Mouse (Mus musculus): Measurements from ENCODE around the gene Lnpk.

Gene Lnpk

DNA sequence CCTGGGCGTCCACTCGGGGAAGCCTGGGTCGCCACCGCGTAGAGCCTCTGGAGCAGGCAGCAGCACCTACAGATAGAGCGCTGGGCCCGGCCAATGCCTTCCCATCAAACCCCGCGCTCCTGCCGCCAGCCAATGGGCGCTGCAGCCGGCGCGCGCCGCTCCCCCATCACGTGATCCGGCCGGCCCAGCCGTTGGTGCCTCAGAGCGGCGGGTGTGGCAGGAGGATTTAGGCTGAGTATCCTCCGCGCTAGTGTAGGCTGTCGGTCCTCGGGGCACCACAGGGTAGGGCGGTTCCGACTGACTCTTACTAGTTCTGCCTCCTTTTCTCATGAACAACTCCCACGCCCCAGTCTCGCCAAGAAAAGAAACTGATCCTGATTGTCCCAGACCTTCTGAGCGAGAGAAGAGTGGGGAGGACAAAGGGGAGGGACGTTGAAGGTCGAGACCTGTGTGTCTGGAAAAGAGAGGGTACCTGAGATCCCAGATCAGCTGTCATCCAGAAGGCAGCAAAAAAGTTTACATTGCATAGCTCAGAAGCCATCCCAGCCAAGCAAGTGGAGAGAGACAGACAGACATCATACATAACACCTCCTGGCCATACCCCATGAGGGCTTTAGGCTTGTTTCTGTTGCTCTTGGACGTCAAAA lies at the start of gene Lnpk:
TSS of gene Lnpk (minus strand) at position 593 of the 647 bp plus-strand sequence.
- peak; percentile 80 to 87 for DNase-seq (ENCODE audit: low spot score in 2 of 2)

DNA sequence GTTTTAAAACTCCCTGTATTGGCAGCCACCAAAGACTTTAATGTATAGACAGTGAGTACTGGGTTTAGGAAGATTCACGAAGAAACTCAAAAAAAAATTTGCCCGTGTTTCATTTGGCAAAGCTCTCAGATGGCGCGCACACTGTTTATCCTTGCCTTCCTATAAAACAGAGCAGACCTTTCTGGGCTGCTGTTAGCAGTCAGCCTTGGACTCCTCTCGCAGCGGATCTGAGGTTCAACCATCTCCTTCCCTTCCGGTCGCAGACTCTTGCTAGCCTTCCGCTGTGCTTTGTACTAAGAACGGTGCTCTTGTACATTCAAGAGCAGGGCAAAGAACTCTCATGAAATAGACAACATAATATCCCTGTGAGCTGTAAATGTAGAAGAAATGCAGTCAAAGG lies 41.1 kb upstream of the Lnpk start:
- DNase-seq (ENCODE audit: low spot score in 2 of 2), result no peak

DNA sequence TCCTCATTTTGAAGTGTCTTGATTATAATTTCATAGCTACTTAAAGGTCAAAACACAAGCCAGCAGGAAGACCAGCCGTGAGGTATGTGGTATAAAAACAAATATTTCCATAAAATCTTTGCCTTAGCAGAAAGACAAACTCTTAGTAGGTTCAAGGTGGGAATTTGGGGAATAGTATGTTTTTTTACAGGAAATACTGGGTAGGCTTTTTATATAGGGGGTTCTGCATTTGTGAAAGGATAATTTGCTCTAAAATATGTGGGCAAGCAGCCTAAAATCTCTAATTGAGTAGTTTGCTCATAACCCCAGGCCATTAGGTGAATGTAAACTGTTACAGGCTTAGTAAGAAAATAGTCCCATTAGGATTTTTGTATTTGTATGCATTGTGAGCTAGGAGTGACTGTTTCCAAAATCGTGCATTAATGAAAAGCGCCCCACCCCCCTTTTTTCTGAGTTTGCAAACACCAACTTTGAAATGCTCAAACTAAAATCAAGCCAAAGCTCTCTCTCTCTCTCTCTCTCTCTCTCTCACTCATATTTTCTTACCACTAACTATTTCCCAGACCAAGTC lies 40.5 kb upstream of the Lnpk start:
- DNase-seq (ENCODE audit: low spot score in 2 of 2), result no peak

DNA sequence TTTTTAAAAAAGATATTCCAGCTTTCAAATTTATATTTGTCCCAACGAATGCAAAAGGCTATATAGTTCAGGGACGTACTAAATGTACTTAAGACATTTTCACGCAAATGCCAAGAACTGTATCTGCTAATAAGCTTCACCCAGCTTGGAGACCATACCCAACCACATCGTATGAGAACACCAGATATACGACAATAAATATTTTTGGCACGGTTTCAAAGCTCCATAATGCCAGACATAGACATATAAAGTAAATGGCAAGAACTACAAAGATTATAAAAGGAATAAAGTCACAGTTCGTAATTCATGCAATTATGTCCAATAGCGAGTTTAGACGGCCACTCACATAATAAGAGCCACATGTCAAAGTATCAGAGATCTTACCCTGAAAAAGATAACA lies 38.5 kb upstream of the Lnpk start:
- no peak for DNase-seq (ENCODE audit: low spot score in 2 of 2)

DNA sequence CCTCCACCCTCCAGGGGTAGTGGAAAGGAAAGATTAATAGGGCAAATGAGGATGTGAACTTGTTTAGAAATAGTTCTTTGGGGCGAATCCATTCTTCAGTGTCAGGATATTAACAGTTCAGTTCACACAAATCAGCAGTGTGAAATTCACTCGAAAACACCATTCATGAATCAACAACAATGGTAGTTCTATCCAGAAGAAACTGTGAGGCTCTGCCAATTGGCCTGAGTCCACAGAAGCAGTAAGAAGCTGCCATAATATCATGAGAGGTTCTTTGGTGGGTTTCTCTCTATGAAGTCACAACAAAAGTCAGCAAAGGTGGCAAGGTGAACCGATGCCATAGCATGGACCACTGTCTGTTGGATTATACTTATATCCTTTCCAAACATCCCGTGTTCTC lies 32.2 kb upstream of the Lnpk start:
- no peak for DNase-seq (ENCODE audit: low spot score in 2 of 2)

DNA sequence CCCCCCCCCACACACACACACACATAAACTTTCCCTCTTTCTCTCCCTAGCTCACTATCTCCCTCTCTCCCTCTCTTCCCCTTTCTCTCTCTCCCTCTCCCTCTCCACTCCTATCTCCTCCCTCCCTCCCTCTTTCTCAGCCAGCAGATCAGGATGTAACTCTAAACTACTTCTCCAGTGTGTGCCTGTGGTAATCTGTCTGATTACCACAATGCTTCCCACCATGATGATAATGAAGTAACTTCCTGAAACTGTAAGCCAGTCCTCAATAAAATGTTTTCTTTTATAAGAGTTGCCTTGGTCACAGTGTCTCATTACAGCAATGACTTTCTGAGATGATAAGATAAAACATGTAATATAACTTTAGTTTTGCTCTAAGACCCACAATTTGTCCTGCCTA lies 30.1 kb upstream of the Lnpk start:
- DNase-seq (ENCODE audit: low spot score in 2 of 2), result no peak

DNA sequence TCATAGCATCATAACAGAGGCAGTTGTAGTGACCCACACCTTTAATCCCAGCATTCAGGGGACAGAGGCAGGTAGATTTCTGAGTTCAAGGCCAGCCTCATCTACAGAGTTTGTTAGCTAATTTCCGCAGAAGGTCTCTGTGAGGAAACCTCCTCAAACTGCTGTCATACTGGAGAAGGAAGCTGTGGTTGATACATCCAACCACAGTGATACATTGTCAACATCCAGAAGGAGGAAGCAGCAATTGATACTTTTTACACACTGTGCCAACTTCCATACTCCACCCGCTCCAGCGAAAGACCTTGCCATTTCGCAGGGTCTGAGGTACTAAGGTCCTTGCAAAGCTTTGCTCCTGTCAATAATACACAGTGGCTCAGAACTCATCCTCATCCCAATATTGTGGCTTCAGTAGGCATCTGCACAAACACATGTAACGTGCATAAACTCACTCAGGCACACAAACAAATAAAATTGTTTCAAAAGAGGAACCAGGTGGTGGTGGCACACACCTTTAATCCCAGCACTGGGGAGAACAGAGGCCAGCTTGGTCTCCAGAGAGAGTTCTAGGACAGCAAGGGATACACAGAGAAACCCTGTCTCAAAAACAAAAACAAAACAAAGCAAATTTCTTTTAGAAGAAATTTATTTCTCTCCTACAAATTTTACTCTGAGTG lies 27.0 kb upstream of the Lnpk start:
- no peak for DNase-seq (ENCODE audit: low spot score in 2 of 2)

DNA sequence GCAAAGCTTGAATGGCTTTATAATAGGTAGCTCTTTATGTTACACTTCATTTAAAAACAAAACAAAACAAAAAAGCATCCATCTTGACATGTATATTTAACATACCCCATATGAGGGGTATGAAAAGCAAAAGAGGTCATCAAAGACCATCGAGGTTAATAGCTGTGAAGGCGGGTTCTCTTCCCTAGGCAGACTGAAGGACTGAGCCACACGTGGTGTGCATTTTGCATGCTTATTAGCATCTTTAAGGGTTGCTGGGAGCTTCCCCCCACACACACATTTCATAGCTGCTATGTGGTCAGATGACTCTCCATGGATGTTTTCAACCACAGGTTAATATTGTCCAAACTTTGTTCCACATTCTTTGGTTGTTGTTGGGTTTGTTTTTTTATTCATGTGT lies 24.8 kb upstream of the Lnpk start:
- DNase-seq (ENCODE audit: low spot score in 2 of 2), result no peak

DNA sequence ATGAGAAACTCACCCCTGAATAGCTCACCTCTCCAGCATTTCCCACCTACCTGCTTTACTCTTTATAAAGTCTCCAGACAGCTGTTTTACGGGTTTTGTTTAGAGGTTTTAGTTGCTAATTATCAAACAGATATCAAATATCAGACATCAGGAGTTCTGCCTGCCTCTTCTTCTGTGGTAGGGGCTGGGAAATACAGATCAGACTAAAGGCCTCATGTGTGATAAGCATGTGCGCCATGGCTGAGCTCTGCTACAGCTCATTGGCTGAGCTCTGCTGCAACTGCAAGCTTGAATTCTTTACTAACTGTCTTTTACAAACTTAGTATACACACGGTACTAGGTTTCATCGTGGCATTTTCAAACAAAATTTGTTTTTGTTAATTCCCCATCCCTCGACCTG lies 23.2 kb upstream of the Lnpk start:
- DNase-seq (ENCODE audit: low spot score in 2 of 2), result no peak

DNA sequence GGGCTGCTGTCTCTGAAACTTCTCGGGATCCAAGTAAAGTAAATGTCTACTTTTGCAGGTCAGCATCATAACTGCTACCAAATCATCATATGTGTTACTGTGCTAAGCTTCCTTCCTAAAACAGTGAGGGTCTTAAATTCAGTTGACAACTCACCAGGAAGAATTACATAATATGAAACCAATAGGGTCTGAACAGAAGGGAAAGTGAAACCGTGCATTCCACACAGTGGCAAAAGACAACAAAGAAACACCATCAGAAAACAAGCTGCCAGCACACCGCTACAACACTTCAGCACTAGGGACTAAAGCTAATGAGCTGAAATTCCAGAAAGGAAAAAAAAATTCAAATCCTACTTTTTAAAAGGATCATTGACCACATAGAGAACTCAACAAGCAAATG lies 17.9 kb upstream of the Lnpk start:
- no peak for DNase-seq (ENCODE audit: low spot score in 2 of 2)

DNA sequence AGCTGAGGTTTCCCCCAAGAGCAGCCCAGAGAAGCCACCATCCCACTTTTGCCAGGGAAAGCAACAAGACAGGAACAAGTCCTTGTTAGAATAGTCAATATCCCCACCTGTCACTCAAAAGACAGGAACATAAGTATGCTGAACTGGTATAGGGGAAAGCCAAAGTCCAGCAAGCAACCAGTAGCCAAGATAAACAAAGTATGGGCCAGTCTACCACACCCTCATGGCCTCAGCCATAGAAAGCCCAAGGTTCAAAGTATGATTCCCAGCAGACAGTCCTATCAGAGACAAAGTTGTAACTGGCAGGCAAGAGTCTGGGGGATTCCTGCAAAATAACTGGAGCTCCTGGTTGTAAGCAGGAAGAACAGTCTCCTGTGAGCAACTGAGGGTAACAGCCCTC lies 16.9 kb upstream of the Lnpk start:
- no peak for DNase-seq (ENCODE audit: low spot score in 2 of 2)

DNA sequence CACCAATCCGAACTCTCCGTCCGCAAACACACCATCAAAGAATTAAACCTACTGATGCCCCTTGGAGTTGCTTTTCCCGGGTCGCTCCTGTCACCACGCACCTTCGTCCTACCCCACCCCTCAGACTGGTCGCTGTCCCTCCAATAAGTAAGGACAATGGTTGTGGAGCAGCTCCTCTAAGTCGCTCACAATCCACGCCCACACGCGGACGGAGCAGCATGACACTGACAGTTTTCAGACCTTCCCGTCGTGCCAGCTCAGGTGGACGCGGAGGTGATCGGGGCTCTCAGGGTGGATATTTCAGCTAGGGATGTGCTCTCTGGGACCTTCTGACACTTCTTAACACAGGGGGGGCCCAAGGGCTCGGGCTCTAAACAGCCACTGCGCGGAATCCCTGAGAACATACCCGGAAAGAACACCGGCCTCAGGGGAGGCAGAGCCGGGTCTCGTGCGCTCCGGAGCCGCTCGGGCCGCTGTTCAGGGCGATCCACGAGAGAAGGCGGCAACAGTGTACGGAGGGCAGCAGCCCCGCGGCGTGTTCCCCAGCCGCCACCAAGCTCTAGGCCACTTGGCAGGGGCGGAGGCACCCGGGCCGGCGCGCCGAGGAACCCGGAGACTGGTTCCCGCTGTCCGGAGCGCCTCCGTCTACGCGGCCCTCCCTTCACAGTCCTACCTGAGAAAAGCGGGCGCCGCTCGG lies 941 bp downstream of the Lnpk start:
- DNase-seq (ENCODE audit: low spot score in 2 of 2), result peak; percentile 3 to 5

DNA sequence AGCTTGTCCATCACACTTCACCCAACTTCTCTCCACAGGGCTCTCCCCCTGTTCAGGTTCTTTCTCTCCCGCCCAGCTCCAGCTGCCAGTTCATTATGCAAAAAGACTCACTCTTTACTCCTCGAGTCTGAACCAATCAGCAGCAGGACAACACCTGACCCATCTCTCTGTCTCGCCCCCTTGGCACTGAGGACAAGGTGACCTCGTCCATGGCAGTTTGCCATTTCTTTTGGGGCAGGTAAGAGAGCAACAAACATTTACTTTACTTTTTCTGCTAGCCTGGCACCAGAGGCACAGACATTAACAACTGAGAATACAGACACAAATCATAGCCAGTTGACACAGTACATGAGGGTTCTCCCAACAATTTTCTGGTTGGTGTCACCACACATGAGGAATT lies 8.8 kb downstream of the Lnpk start:
- no peak for DNase-seq (ENCODE audit: low spot score in 2 of 2)

DNA sequence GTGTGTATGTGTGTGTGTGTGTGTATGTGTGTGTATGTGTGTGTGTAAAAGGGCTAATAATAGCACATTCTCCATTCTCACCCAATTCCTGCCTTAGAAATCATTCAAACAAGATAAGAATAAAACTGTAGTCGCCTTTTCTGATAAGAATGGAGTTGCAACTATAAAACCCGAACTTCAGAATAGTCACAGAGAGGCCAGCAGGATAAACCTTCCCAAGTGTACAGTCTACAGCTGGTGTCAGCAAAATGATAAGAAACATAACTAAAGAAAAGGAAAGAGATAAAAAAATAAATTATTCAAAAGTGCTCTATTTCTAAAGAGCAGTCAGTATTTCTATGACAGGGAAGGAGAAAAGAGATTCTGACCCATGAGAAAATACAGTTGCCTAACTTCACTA lies 19.4 kb downstream of the Lnpk start:
- DNase-seq (ENCODE audit: low spot score in 2 of 2), result no peak

DNA sequence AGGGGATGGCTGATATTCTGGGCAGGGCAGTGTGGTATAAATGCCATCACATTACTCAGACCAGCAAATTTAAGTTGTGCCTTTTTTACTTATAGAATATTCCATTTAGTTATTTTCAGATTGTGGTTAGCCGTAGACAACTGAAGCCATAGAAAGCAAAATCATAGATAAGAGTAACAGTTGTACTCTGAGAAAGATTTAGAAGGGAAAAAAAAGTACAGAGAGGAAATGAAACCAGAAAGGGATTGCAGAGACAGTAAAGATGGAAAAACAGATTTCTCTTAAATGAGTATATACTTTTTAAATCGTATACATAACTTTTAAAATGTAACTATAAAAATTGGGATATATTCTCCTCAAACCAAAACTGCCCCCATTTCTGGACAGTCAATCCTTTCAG lies 20.1 kb downstream of the Lnpk start:
- no peak for DNase-seq (ENCODE audit: low spot score in 2 of 2)

DNA sequence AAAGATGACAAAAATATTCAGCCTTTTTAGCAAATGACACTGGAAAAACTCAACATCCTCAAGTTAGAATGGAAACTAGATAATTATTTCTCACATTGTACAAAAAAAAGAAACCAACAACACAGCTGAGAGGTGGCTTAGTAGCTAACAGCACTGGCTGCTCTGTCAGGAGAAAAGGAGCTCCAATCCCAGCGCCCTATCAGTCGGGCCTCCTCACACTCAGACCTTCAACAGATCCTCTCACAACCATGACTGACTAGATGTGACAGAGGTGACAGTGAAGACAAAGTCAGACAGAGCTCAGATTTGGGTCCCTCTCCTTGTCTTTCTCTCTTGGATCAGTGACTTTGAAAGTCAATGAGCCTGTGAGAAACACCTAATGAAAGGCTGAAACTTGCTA lies 21.8 kb downstream of the Lnpk start:
- DNase-seq (ENCODE audit: low spot score in 2 of 2), result no peak

DNA sequence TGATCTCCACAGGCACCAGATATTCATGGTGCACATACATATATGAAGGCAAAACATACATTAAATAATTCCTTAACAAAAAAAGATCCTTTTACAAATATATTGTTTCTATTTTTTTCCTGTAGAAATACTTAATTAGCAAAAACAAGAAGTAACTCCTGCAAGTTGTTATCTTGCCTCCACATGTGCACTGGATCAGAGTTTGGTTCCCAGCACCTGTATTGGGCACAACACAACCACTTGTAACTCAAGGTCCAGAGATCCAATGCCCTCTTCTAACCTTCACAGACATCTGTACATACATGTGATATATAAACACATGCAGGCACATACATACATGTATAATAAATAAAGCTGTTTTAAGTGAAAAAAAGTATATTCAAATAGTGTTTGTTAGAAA lies 27.3 kb downstream of the Lnpk start:
- no peak for DNase-seq (ENCODE audit: low spot score in 2 of 2)

DNA sequence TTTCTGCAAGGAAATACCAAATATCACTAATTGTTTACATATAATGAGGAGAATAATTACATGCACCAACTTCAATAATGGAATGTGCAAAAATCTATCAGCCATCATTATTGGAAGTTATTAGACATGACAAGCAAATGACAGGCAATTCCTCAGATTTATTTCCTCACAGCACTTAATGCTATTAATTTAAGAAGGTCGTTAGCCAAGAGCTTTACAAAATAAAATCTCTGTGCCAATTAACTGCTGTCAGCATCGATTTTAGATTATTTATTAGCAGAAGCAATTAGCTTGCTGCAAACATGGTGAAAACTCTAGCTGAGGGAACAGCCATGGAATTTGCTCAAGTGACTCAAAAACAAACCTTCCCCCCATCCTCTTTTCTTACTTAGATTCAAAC lies 30.9 kb downstream of the Lnpk start:
- DNase-seq (ENCODE audit: low spot score in 2 of 2), result no peak

DNA sequence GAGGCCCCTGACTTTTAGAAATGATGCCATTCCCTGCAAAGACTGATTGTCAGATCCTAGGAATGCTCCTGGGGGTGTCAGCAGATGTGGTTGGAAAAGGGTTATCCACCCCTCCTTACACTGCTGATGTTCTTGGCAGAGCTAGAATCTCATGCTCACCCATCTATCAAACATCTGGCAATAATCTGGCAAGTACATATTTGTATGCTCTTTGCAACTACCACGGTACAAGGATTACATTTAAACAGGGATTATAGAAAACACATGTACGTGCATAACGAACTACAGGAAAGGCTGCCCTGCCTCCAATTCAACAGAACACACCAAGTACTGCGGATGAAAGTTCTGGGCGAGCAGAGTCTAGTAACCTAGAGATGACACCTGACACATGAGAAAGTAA lies 70.9 kb downstream of the Lnpk start:
- no peak for DNase-seq (ENCODE audit: low spot score in 2 of 2)

DNA sequence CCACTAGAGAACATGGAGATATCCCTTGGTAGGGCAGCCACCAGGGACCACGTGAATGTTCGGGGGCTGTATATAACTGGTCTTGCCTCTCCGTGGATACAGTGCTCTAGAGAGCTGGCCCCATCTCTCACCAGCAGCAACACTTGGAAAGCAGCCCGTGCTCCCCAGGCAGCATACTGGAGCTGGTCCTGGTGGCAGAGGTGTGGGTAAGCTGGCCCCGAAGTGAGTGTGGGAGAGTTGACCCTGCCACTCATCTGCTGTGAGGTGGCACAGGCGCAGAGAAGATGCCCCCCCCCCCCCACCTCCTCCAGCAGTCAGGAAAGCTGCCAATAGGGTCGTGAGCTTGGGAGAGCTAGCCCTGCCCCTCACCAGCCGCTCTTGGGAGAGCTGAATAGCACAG lies 72.8 kb downstream of the Lnpk start:
- DNase-seq (ENCODE audit: low spot score in 2 of 2), result no peak

DNA sequence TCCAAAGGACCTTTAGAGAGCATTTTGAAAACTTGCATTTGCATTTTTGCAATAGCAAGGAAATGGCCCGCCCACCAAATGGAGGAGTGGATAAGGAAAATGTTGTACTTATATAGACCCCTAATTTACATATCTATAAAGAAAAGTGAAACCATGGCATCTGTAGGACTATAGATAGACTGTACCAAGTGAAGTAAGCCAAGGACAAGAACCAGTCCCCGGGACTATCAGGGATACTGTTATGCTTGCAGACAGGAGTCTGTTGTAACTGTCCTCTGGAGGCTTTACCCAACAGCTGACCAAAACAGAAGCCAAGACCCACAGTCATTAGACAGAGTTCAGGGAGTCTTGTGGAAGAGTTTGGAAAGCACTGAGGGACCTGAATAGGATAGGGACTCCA lies 78.9 kb downstream of the Lnpk start:
- DNase-seq (ENCODE audit: low spot score in 2 of 2), result no peak

DNA sequence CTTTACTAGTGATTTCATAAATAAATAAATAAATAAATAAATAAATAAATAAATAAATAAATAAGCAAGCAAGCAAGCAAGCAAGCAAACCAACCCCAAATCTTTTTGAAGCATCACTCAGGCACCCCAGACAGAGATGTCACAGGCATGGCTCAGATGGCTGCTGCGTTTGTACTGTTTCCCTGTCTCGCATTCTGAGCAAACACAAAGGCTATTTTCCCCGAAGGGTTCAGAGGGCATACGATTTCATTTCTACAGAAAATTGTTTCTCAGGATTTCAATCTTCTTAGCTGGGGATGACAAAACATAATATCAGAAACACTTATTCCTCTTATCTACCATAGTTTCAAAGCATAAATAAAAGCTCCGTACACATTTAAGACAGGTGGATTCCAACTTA lies 81.4 kb downstream of the Lnpk start:
- no peak for DNase-seq (ENCODE audit: low spot score in 2 of 2)

DNA sequence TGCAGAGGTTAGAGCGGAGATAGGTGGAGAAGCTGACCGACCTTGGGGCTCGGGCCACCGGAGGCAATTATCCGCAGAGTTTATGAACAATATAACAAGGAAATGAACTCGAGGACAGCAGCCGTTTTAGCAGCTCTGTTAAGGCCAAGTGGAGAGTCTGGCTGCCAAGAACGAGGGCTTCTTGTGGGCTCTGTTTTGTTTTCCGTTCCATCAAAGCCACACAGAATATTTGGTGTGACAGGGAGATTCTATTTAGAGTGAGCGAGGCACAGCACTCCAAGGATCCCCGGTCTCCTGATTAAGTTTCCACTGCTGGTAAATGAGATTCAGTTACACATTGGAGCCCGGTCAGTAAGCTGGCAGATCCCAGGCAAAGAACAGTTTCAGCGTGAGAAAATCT lies 87.8 kb downstream of the Lnpk start:
- DNase-seq (ENCODE audit: low spot score in 2 of 2), result no peak
